Mouse (Mus musculus): ENCODE results near the gene Rxfp1. TPM values are rescaled to one million over a fixed set of nuclear protein-coding genes. Genes with fewer than 3 reads are reported as not detected.

The Rxfp1 gene
- polyA plus RNA-seq, 1 experiment from 2014 or later: 0.29 TPM

Other genes starting within 250 kb of the Rxfp1 start
- gene Fnip2, start 170.1 kb downstream of the Rxfp1 start, polyA plus RNA-seq (2014; fragmentation: Nextera tagmentation; extraction: Ambion mirVana): 7.5 and 9.7 TPM in 2 replicates
- gene Ppid, start 146.5 kb downstream of the Rxfp1 start, polyA plus RNA-seq (2014; fragmentation: Nextera tagmentation; extraction: Ambion mirVana): 325 and 349 TPM in 2 replicates
- gene 4930579G24Rik, start 108.8 kb downstream of the Rxfp1 start, polyA plus RNA-seq (2014; fragmentation: Nextera tagmentation; extraction: Ambion mirVana): 29.0 and 30.3 TPM in 2 replicates
- gene Etfdh, start 108.4 kb downstream of the Rxfp1 start, polyA plus RNA-seq (2014; fragmentation: Nextera tagmentation; extraction: Ambion mirVana): 48.8 and 54.5 TPM in 2 replicates
- gene Tmem144, start 114.9 kb upstream of the Rxfp1 start, polyA plus RNA-seq (2014; fragmentation: Nextera tagmentation; extraction: Ambion mirVana): 3.3 and 4.9 TPM in 2 replicates
- gene Fam198b, start 146.7 kb upstream of the Rxfp1 start, polyA plus RNA-seq (2014; fragmentation: Nextera tagmentation; extraction: Ambion mirVana): 4.8 and 5.9 TPM in 2 replicates

Data from liver, embryonic 11.5 days (tissue).